Mouse (Mus musculus): Measurements from ENCODE around the gene Wdr73.
"Not testable (repeated sequence)": the region's sequence is repeated elsewhere in the genome, so short reads cannot be mapped to it uniquely, and the experiment has no call there.

Gene Wdr73

DNA sequence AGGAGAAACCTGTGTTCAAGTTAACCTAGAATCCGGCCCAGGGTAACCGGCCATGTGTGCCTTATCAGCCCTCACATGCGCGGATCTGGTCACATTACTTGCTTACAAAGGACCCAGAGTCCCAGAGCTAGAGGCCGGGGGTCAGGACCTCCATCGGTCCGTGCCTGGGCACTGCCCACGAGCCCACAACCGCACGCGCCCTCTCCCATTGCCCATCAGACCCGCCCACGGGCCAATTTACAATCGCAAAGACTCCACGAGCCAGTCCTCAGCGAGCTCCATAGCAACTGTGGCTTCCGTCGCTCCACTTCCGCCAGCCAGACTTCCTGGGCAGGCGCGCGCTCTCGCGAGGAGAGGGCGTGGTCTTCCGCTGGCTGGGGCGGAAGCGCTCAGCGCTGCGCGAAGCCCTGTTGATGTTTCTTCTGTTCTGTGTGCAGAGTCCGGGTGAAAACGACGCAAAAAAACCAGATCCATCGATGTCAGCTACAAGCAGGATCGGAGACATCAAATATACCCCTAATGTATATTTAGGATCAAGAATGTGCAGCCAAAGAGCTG lies at the start of gene Wdr73:
Gene Wdr73, minus strand, starts transcription at position 326 of the 558 bp plus-strand sequence.
- DNase-seq (ENCODE audit: low spot score) = peak; percentile 94

DNA sequence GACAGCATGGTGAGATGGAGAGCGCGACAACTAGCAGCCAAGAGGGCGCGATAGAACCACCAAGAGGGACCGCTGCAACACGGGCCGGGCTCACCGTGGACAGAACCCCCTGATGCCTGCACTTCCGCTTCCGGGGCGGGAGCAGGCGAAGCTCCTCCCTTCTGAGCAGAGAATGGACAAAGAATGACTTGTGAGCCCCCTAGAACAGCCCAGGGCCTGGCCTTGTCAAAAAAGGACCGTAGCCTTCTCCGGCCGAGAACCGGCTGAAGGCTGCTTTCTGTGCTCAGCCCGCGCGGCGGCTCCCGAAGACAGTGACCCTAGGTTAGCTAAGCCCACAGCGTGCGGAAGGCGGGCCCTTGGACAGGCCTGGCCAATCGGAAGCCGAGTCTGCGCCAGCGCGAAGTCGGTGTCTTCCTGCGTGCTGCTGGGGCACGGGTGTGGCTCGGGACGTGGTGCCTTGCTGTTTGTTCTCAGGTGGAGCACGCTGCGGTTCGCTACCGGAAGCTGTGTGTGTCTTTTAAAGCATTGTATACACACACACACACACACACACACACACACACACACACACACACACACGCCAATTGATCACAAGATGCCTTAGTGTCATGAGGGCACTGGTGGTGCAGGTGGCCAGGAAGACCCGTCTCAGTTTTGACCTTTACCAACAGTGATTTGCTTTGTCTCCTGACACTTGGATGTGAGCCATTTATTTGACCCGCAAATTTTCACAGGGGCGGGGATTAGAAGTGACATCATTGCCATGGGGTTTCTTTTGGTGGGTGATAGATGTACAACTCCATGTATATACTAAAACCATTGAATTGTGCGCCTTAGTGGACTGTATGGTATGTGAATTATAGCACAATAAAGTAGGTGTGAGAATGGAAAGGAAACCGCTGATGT lies 46.6 kb upstream of the Wdr73 start, which contains the start of gene Sec11a:
Gene Sec11a, minus strand, starts transcription at position 336 of the 906 bp plus-strand sequence.
- peak; percentile 97 for DNase-seq (ENCODE audit: low spot score)

DNA sequence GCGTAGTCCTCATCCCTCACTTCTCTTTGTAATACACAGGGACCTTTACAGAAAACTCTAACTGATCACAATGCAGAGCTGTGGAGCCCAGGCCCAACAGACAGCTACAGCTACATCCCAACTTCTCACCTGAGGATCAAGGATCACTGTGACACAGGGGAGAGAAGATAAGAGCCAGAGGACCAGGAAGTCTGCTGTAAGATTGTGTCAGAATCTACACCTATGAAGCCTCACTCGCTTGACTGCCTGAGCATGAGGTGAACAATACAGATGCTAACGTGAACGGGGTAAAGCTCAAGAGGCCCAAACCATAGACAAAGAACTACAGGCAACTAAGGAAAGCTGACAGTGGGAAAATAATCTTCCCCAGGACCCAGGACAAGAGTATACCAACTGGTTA lies 38.7 kb upstream of the Wdr73 start:
- no peak for DNase-seq (ENCODE audit: low spot score)

DNA sequence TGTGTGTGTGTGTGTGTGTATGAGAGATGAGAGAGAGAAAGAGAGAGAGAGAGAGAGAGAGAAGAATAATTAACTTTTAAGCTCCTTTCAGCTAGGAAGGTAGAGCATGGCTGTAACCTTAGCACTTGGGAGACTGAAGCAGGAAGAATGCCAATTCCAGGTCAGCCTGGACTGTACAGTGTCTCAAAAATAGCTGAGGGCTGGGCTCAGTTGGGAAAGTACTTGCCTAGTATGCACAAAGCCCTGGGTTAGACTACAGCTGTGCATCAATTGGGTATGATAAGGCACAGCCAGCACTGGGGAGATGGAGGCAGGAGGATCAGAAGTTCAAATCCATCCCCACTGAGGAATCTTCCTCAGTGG lies 36.2 kb upstream of the Wdr73 start:
- DNase-seq (ENCODE audit: low spot score) = not testable (repeated sequence)

DNA sequence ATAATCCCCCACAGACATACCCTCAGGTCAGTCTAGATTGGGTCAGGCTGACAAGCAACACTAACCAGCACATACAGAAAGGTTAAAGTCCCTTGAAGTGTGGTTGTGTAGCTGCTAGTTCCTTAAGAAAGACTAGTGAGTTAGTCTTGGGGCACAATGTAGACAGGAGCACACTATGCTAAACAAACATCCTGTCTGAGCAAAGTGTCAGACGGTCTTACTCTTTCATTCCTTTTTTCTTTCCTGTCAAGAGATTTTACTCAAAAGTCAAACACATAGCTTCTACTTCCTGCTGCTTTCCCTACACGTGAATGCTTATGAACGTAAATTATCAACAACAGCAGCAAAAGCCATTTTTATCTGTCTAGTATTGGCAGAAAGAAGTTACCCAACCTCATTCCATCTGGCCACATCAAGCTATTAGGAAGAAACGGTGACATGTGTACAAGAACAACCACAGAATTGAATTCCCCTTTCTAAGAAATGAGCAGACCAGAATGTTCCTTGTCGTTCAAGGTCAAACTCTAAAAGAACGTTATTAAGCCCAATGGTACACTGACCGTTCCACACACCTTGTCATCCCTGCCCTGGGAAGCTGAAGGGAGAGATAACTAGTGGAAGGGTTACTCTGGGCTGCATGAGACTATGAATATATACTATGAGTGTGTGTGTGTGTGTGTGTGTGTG lies 35.7 kb upstream of the Wdr73 start:
- DNase-seq (ENCODE audit: low spot score) = peak; percentile 65

DNA sequence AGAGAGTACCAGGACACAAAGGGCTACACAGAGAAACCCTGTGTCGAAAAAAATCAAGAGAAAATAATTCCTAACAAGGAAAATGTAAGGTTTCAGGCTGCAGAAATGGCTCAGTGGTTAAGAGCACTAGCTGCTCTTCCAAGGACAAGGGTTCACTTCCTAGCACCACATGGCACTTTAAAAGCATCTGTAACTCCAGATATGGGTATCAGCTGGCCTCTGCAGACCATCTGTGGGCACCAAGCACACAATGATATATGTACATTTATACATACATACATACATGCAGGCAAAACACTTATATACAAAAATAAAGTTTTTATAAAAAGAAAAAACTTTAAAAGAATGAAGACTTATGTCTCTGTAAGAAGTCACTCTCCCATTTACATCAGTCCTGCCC lies 34.8 kb upstream of the Wdr73 start:
- no peak for DNase-seq (ENCODE audit: low spot score)

DNA sequence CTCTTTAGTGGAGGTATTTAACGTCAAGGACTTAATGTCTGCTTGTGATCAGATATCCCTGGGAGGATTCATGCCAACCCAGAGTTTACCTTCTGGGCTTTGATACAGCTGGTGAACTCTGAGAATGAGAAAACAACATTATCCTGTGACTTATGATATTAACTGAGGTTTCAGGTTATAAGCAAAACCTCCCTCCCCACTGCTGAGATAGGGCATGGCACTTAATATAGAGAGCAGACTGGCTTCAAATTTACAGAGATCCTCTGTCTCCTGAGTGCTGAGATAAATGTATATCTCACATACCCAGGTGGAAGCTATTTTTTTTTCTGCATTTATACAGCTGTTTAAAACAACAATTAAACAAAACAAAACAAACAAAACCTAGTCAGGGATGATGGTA lies 31.7 kb upstream of the Wdr73 start:
- DNase-seq (ENCODE audit: low spot score) = no peak

DNA sequence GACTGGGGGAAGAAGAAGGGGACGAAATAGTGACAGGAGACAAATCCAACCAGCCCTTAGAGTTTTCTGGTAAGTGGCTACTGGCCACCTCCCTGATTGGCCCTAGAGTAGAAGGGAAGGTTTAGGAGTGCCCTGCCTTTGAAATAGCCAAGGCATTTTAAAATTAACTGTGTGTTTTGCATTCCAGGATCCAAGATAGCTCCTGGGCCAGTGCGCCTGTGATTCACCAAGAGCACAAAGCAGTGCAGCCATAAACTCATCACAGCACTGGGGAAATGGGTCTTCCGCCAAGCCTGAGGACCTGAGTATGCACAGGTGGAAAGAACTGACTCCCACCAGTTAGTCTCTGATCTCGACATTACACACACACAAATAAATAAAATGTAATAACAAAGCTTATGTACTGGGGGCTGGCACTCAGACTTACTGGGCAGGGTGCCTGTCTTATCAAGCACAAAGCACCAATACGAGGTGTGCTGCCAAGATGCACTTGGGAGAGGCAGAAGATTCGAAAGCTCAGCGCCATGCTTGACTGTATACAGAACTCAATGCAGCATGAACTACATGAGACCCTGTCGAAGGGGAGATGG lies 30.6 kb upstream of the Wdr73 start:
- DNase-seq (ENCODE audit: low spot score) = no peak

DNA sequence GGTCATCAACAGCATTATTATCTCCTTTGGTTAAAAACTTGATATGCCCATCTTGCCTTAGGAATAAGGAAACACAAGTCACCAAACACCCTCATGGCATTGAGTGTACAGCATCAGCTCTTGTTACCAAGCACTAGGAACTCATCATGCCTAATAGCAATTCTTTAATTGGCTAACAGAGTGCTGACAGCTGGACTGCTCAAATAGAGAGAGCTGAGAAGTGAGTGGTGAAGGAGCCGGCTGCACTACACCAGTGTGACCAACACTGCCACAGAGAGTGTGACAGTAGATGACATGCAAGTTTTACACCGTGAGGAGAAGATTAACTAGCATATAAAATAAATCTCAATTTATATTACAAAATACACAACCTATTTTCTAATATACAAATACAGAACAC lies 22.1 kb upstream of the Wdr73 start:
- DNase-seq (ENCODE audit: low spot score) = no peak

DNA sequence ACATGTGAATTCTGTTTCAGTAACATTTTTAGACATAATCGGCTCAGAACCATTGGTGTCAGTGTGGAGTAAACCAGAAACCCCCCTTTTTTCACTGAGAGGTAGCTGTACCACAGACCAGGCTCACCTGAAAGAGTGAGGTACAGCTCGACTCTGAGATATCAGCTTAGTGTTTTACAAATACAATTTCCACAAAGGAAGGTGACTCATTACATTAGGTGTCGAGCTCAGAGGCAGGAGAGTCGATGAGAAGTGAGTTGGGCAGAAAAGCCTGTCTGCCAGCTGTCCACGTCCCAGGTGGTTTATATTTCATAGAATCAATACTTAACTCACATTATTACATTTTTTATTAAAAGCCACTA lies 18.6 kb upstream of the Wdr73 start:
- DNase-seq (ENCODE audit: low spot score) = no peak

DNA sequence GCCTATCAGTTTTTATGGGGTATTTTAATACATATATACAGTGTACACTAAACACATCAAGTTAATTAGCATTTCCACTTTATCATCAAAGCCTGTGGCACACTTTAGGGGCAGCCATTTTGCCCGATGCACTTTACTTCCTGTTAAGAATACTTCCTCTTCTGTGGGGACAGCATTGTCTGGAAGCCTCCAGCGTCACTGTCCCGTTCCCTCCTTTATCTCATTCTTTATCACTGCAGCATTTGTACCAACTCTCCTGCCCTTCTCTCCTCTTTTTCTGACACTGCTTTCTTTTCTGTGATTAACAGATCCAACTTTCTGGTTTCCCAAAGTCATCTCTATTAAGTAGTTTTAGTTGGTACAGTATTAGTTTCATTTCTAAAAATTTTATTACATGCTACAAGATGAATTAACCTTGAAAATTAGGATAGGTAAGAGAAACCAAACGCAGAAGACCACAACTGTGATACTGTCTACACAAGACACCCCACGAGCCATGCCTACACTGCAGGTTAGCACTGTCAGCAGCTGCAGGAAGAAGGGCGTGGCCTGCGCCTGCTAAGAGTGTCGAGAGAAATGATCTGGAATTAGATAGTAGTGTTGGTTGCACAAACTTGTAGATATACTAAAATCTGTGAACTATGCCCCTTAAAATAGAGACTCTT lies 18.0 kb upstream of the Wdr73 start:
- DNase-seq (ENCODE audit: low spot score) = peak; percentile 47

DNA sequence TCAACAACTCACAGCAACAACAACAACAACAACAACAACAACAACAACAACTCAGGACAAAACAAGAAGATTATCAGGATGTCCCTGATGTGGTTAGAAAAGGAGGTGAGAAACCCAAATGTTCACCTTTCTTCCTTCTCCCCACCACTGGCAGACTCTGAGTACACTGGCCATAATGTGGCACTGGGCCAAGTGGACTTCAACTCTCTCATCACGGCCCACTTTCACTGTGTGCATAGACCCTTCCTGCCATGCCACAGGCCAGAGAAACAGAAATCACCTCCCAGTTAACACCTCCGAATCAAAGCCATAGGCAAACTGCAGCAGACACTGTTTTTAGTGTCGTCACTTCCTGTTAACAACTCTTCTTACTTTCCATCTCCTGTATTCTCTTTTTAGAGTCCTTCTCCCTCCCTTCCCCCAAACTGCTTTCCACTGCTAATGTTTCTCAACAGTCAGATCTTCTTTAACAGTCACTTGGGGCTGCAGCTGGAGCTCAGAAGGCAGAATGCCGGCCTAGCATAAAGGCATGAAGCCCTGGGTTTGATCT lies 16.9 kb upstream of the Wdr73 start:
- no peak for DNase-seq (ENCODE audit: low spot score)

DNA sequence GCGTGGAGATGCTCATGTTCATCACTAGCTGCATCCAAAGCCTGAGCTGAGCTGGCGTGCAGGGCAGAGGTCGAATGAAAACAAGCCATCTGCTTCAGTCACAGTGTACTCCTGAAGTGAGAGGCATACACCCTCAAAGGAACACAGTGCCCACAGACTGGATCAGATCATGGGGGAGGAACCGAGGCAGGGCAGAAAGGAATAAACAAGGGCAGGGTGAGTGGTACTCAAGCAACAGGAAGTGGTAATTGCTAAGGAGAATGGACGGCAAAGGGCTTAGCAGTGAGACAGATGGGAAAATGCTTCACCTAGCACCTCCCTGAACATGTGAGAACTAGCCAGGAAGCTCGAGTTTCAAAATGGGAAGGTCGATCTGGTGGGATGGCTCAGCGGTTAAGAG lies 11.4 kb upstream of the Wdr73 start:
- DNase-seq (ENCODE audit: low spot score) = peak; percentile 48

DNA sequence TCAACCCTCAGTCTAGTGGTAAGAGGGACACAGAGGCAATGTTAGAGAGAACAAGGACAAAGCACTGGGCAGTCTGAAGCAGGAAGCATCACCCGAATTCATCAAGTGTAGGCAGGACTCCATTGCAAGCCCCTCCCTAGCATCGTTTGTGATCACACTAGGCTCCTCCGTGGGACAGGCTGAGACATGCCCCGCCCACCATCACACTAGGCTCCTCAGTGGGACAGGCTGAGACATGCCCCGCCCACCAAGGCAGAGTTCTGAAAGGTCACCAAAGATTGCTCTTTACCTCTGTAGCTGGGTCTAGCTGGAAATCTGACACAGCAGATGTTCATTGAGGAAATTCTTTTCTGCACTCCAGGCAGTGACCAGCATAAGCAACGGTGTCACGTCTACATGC lies 10.0 kb upstream of the Wdr73 start:
- no peak for DNase-seq (ENCODE audit: low spot score)

DNA sequence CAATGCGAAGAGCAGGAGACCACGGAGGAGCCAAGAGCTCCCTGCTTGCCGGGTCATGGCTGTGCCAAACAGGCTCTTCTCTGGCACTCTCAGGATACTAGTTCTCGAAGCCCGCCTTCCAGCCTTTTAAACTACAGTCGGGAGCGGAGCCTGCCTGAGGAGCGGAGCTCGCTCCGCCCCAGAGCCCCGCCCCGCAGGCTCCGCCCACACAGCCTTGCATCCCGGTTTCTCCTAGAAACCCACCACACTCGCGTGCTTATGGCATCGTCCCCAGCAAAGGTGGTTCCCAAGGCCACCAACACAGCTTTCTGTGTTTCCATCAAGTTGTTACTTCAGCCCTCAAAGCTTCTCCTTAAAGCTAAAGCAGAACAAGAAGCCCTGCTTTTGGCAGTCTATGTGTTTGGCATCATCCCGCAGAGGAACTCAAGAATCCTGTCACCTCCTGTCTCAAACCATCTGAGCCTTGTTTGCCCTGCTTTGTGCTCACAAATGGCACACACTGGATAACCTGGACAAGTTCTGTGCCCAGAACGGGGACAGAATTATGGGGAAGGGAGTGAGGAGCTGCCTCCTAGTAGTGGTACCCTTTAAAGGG lies 3.9 kb upstream of the Wdr73 start, which contains the start of gene Nmb:
Gene Nmb, minus strand, starts transcription at position 156 of the 595 bp plus-strand sequence.
- DNase-seq (ENCODE audit: low spot score) = no peak

DNA sequence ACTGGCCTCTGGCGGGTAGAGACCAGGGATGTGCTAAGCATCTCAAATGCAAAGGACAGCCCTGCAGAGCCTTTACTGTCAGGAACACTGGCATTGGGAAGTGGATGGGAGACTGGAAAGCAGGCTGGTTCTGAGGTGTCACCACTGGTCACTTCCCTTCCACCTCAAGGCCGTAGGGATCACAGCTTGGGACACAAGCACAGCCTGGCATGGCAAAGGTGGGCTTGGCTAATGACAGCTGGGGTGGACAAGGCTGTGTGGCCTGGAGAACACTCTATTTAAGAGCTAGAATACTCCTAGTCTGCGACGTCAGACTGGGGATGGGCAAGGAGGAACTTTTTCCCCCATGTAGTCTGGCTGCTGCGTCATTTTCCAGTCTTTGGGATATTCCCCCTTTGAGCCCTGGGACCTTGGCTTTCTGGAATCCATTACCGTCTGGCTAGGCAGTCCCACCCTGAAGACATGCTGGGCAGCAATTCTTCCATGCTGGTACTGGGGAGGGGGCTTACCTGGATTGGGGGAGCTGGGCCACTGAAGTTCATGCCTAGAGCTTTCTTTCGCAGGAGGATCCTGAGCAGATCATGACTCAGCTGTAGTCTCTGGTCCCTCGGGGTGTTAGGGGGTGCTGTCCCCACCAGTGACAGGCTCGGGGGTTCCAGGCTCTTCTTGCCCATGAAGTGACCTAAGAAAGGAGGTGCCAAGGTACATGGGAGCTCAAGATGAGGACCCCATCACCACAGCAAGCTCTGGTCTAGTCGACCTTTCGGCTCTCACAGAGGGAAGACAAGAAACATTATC lies 2.8 kb upstream of the Wdr73 start:
- no peak for DNase-seq (ENCODE audit: low spot score)

DNA sequence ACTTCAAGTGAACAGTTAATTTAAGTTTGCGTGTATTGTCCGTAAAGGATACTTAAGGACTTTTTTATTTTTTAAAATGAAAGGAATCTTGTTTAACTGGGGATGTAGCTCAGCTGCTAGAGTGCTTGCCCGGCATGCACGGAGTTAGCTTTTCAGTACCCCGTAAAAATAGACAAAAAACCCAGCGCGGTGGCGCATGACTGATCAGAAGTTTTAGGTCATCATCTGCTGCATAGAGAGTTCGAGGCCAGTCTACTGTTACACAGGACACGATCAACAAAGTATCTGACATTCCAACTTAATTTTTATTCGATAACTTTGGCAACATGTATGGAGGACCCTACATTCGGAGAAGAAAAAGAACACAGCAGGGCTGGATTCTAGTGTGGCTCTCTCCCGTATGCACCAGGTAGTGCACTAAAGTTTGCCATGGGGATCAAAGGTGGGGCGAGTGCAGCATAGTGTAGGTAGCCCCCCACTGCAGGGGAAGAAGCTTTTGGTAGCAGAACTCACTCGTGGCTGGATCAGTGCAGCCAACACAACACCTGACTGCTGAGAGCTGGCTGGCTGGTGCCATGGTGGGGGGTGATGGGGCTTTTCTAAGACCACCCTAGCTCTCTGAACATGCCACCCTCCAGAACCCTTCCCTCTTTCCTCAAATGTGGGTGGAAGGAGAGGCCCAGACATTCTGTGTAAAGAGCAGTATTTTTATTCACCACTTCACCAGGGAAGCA lies 639 bp upstream of the Wdr73 start:
- DNase-seq (ENCODE audit: low spot score) = no peak

DNA sequence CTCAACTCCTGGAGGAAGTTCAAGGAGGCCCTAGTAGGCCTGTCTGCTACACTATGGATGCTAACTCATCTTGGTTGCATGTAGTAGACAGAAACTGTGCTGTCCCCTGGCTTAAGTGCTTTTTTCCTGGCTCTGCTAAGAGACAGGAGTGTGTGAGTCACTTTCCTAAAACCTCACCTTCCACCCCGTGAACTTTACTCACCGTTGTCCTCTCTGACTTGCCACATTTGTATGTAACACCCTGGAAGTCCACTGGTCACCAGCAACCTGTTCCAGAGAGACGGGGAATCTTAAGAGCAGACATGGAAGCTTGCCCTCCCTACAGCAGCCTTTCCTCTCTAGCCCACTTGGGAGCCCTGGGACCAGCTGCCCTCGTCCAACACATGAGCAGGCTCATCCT lies 3.3 kb downstream of the Wdr73 start:
- DNase-seq (ENCODE audit: low spot score) = no peak

DNA sequence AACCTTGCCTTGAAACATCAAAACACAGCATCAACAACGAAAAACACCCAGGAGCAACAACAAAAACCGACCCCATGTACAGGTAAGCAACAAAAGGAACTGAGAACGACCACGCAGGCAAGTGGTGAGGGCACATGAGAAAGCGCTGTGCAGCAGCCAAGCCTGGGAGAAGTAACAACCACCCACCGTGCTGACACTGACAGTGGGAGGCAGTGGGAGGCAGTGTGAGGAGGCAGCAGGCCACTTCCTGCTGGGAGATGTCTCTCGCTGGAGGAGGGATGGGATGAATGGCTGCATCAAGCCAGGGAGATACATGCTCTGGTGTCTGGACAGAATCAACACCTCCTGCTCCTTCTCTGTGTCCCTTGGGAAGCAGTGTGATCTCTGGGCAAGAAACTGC lies 3.9 kb downstream of the Wdr73 start:
- DNase-seq (ENCODE audit: low spot score) = no peak
